Mouse (Mus musculus) intestine, embryonic 15.5 days (tissue): ENCODE measurements around the gene Ybx3. TPM values are rescaled to one million over a fixed set of nuclear protein-coding genes. Genes with fewer than 3 reads are reported as not detected.

ENCODE experiments used
- polyA plus RNA-seq: library from polyadenylated mRNA; unstranded; fragments of >200 nt; fragmentation: Nextera tagmentation; extraction: Ambion mirVana; gene quantifications from 2 replicates; pipeline ENCODE4 v1.2.1, GENCODE M21; 2015

The Ybx3 gene
- polyA plus RNA-seq, 1 experiment from 2014 or later = 57.6 TPM

Other genes starting within 250 kb of the Ybx3 start
- gene Klra2, start 141.1 kb downstream of the Ybx3 start, polyA plus RNA-seq = 0.50 and 0.68 TPM in 2 replicates
- gene Magohb, start 95.2 kb downstream of the Ybx3 start, polyA plus RNA-seq = 53.8 and 68.5 TPM in 2 replicates
- gene Styk1, start 34.9 kb downstream of the Ybx3 start, polyA plus RNA-seq = 11.3 and 13.8 TPM in 2 replicates
- not detected in 2 replicates for gene 5430401F13Rik, start 97.9 kb upstream of the Ybx3 start, polyA plus RNA-seq
- gene Gm6619, start 97.9 kb upstream of the Ybx3 start, polyA plus RNA-seq = not detected in 2 replicates
- gene Tas2r130, start 242.4 kb upstream of the Ybx3 start, polyA plus RNA-seq = not detected in 2 replicates